Mouse (Mus musculus): ENCODE results near the gene Mobp. TPM values are rescaled to one million over a fixed set of nuclear protein-coding genes. Genes with fewer than 3 reads are reported as not detected.
A peak's percentile ranks its signal among the peaks of the same experiment; 100 is the strongest.
"Not testable (repeated sequence)": the region's sequence is repeated elsewhere in the genome, so short reads cannot be mapped to it uniquely, and the experiment has no call there.

The Mobp gene
- 0.36 TPM in 1 of 2 replicates, not detected in the other for polyA plus RNA-seq (2014; fragmentation: Nextera tagmentation; extraction: Ambion mirVana)

- Histone ChIP-seq H3K9ac (ENCODE audit: low read depth, low read length) (no peak within 1 kb of the TSS), H3K4me1 (replicated peaks; ENCODE audit: control insufficient read depth, insufficient read depth, low read length) (no peaks in the 10 kb centered on the region), H3K4me2 (replicated peaks; ENCODE audit: low read depth, low read length) (no peak within 1 kb of the TSS), H3K36me3 (ENCODE audit: control insufficient read depth, insufficient read depth, low read length) (no peaks in the 10 kb centered on the region), H3K4me3 (ENCODE audit: low read depth, low read length) (no peak within 1 kb of the TSS), H3K27ac (ENCODE audit: low read depth, low read length) (no peak within 1 kb of the TSS), H3K27me3 (ENCODE audit: control insufficient read depth, insufficient read depth, low read length) (no peaks in the 10 kb centered on the region), H3K9me3 (ENCODE audit: control insufficient read depth, low read length) (no peaks in the 10 kb centered on the region)
- ATAC-seq (ENCODE audit: low FRiP score) (no peak), DNase-seq (ENCODE audit: low spot score) (peak; percentile 11)
- WGBS: 38% methylated on average over 11 of the region's 11 CpGs
These were observed at the start of gene Mobp for GRCm38 (mm10) chr9:120149222-120149828. Mobp (plus strand) TSS chr9:120149707.

DNA sequence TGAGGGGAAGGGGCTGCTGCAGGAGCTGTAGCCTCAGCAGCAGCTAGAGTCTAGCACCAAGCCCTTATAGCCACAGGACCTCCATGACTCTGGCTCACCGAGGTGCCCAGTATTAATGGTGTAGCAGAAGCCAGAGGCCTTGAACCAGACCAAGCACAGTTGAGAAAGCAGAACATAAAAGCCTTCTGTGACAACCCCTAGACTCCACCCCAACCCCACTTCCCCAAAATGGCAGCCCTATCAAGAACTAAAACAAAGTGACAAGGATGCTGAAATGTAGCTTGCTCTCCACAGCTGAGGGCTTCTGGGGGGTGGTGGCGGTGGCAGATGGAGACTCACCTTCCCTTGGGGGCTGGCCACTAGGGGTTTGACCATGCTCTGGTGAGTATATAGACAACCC lies 48.3 kb upstream of the Mobp start:
- Histone ChIP-seq H3K9me3 (ENCODE audit: control insufficient read depth, low read length) (no peaks in the 10 kb centered on the region), H3K9ac (ENCODE audit: low read depth, low read length) (no peak overlapping the region), H3K4me3 (ENCODE audit: low read depth, low read length) (no peak overlapping the region), H3K27me3 (ENCODE audit: control insufficient read depth, insufficient read depth, low read length) (no peaks in the 10 kb centered on the region), H3K27ac (ENCODE audit: low read depth, low read length) (no peak overlapping the region), H3K4me1 (replicated peaks; ENCODE audit: control insufficient read depth, insufficient read depth, low read length) (no peaks in the 10 kb centered on the region), H3K36me3 (ENCODE audit: control insufficient read depth, insufficient read depth, low read length) (no peaks in the 10 kb centered on the region), H3K4me2 (replicated peaks; ENCODE audit: low read depth, low read length) (no peak overlapping the region)
- no peak for ATAC-seq (ENCODE audit: low FRiP score)
- 92% methylated on average over 2 of the region's 2 CpGs for WGBS
- no peak for DNase-seq (ENCODE audit: low spot score)

- not testable (repeated sequence) for H3K27ac ChIP-seq (ENCODE audit: low read depth, low read length); H3K9ac ChIP-seq (ENCODE audit: low read depth, low read length); H3K4me2 ChIP-seq (replicated peaks; ENCODE audit: low read depth, low read length); H3K9me3 ChIP-seq (ENCODE audit: control insufficient read depth, low read length); H3K36me3 ChIP-seq (ENCODE audit: control insufficient read depth, insufficient read depth, low read length); H3K4me1 ChIP-seq (replicated peaks; ENCODE audit: control insufficient read depth, insufficient read depth, low read length); DNase-seq (ENCODE audit: low spot score); H3K27me3 ChIP-seq (ENCODE audit: control insufficient read depth, insufficient read depth, low read length); H3K4me3 ChIP-seq (ENCODE audit: low read depth, low read length); ATAC-seq (ENCODE audit: low FRiP score)
- WGBS: 95% methylated on average over 12 of the region's 12 CpGs
These were observed 40.6 kb upstream of the Mobp start for GRCm38 (mm10) chr9:120108953-120109352.

DNA sequence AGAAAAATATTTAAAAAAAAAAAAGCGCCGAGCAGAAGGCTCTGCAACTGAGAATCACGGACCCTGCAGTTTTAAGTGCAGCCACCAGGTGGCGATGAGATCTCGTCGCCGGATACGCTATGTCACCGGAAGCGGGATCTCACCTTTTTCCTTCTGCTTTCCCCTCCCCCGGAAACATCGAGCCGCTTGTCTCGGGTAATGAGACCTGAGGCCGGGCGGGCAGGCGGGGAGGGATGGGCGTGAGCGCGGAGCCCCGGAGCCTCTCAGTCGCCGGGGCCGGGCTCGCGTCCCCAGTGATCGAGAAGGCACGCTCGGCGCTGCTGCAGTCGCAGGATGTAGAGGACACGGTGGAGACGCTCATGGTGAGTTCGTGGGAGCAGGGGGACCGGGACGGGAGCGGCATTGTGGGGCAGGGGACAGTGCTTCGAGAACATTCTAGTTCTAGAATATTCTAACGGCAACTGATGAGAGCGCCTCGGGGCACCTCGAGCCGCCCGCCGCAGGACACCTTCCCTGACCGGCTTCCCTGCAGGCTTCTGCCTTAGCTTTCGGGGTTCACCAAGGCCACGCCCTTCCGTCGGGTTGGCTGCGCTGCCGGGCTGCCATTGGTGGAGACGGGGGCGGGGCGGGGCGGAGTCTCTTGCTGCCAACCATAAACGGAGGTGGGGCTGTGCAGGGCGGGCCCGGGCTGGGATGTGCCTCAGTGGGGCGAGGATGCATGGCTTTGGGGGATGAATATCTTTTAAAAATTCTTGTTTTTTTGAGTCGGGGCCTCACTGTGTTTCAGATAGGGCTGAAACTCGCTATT lies 39.1 kb upstream of the Mobp start, which contains the start of gene Slc25a38:
Gene Slc25a38 (plus strand): TSS at position 164 of the 808 bp plus-strand sequence.
- H3K4me1 ChIP-seq (replicated peaks; ENCODE audit: control insufficient read depth, insufficient read depth, low read length): 0 out of 2 replicates have a peak, but pooled peaks cover 2% of the 10 kb centered on the region
- peak; percentile 94 for DNase-seq (ENCODE audit: low spot score)
- no peaks in the 10 kb centered on the region for H3K27me3 ChIP-seq (ENCODE audit: control insufficient read depth, insufficient read depth, low read length)
- H3K9ac ChIP-seq (ENCODE audit: low read depth, low read length): peak within 1 kb of the TSS; percentile 76
- ATAC-seq (ENCODE audit: low FRiP score): peak; percentile 98
- H3K4me3 ChIP-seq (ENCODE audit: low read depth, low read length): peak within 1 kb of the TSS; percentile 80
- peak within 1 kb of the TSS; percentile 87 for H3K27ac ChIP-seq (ENCODE audit: low read depth, low read length)
- under 1% methylated on average over 60 of the region's 62 CpGs for WGBS
- H3K9me3 ChIP-seq (ENCODE audit: control insufficient read depth, low read length): no peaks in the 10 kb centered on the region
- no peaks in the 10 kb centered on the region for H3K36me3 ChIP-seq (ENCODE audit: control insufficient read depth, insufficient read depth, low read length)
- peak within 1 kb of the TSS; percentile 59 for H3K4me2 ChIP-seq (replicated peaks; ENCODE audit: low read depth, low read length)

- H3K4me2 ChIP-seq (replicated peaks; ENCODE audit: low read depth, low read length): peak overlapping the region; percentile 59
- H3K4me3 ChIP-seq (ENCODE audit: low read depth, low read length): peak overlapping the region; percentile 80
- H3K27ac ChIP-seq (ENCODE audit: low read depth, low read length): no peak overlapping the region
- 0 out of 2 replicates have a peak, but pooled peaks cover 2% of the 10 kb centered on the region for H3K4me1 ChIP-seq (replicated peaks; ENCODE audit: control insufficient read depth, insufficient read depth, low read length)
- 83% methylated on average over 15 of the region's 15 CpGs for WGBS
- H3K9me3 ChIP-seq (ENCODE audit: control insufficient read depth, low read length): no peaks in the 10 kb centered on the region
- H3K9ac ChIP-seq (ENCODE audit: low read depth, low read length): no peak overlapping the region
- no peaks in the 10 kb centered on the region for H3K36me3 ChIP-seq (ENCODE audit: control insufficient read depth, insufficient read depth, low read length)
- DNase-seq (ENCODE audit: low spot score): no peak
- ATAC-seq (ENCODE audit: low FRiP score): no peak
- no peaks in the 10 kb centered on the region for H3K27me3 ChIP-seq (ENCODE audit: control insufficient read depth, insufficient read depth, low read length)
These were observed 38.2 kb upstream of the Mobp start for GRCm38 (mm10) chr9:120111156-120111945.

GRCm38 (mm10) chr9:120112472-120112871 lies 37.0 kb upstream of the Mobp start:
- H3K4me1 ChIP-seq (replicated peaks; ENCODE audit: control insufficient read depth, insufficient read depth, low read length): 0 out of 2 replicates have a peak, but pooled peaks cover 2% of the 10 kb centered on the region
- 92% methylated on average over 6 of the region's 6 CpGs for WGBS

DNA sequence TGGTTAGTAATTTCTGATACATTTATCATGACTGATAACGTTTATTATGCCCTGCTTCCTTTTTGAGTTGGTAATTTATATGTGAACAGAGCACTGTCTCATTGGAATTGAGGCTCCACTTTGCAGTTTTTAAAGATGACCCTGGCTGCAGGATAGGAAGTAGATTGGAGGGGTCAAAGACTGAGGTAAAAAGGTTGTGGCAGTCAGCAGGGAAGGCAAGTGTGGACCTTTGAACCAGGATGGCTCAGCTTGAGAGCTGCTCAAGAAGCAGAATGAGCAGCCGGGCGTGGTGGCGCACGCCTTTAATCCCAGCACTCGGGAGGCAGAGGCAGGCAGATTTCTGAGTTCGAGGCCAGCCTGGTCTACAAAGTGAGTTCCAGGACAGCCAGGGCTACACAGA lies 36.1 kb upstream of the Mobp start:
- Histone ChIP-seq H3K4me1 (replicated peaks; ENCODE audit: control insufficient read depth, insufficient read depth, low read length) (0 out of 2 replicates have a peak, but pooled peaks cover 2% of the 10 kb centered on the region), H3K36me3 (ENCODE audit: control insufficient read depth, insufficient read depth, low read length) (0 out of 2 replicates have a peak, but pooled peaks cover 6% of the 10 kb centered on the region), H3K27me3 (ENCODE audit: control insufficient read depth, insufficient read depth, low read length) (no peaks in the 10 kb centered on the region), H3K4me3 (ENCODE audit: low read depth, low read length) (no peak overlapping the region), H3K9ac (ENCODE audit: low read depth, low read length) (no peak overlapping the region), H3K27ac (ENCODE audit: low read depth, low read length) (no peak overlapping the region), H3K9me3 (ENCODE audit: control insufficient read depth, low read length) (no peaks in the 10 kb centered on the region), H3K4me2 (replicated peaks; ENCODE audit: low read depth, low read length) (no peak overlapping the region)
- DNase-seq (ENCODE audit: low spot score): no peak
- no peak for ATAC-seq (ENCODE audit: low FRiP score)
- 97% methylated on average over 7 of the region's 7 CpGs for WGBS

More at GRCm38 (mm10) chr9:120112472-120112871, 37.0 kb upstream of the Mobp start:
- Histone ChIP-seq H3K9ac (ENCODE audit: low read depth, low read length) (no peak overlapping the region), H3K27ac (ENCODE audit: low read depth, low read length) (no peak overlapping the region), H3K9me3 (ENCODE audit: control insufficient read depth, low read length) (no peaks in the 10 kb centered on the region), H3K4me2 (replicated peaks; ENCODE audit: low read depth, low read length) (no peak overlapping the region), H3K27me3 (ENCODE audit: control insufficient read depth, insufficient read depth, low read length) (no peaks in the 10 kb centered on the region), H3K36me3 (ENCODE audit: control insufficient read depth, insufficient read depth, low read length) (no peaks in the 10 kb centered on the region), H3K4me3 (ENCODE audit: low read depth, low read length) (no peak overlapping the region)
- ATAC-seq (ENCODE audit: low FRiP score) (no peak), DNase-seq (ENCODE audit: low spot score) (no peak)

GRCm38 (mm10) chr9:120114051-120114788 lies 35.3 kb upstream of the Mobp start:
- Histone ChIP-seq H3K27me3 (ENCODE audit: control insufficient read depth, insufficient read depth, low read length) (no peaks in the 10 kb centered on the region), H3K9ac (ENCODE audit: low read depth, low read length) (no peak overlapping the region), H3K4me1 (replicated peaks; ENCODE audit: control insufficient read depth, insufficient read depth, low read length) (0 out of 2 replicates have a peak, but pooled peaks cover 2% of the 10 kb centered on the region), H3K4me3 (ENCODE audit: low read depth, low read length) (no peak overlapping the region), H3K36me3 (ENCODE audit: control insufficient read depth, insufficient read depth, low read length) (0 out of 2 replicates have a peak, but pooled peaks cover 7% of the 10 kb centered on the region), H3K9me3 (ENCODE audit: control insufficient read depth, low read length) (no peaks in the 10 kb centered on the region), H3K27ac (ENCODE audit: low read depth, low read length) (no peak overlapping the region), H3K4me2 (replicated peaks; ENCODE audit: low read depth, low read length) (no peak overlapping the region)
- DNase-seq (ENCODE audit: low spot score): no peak
- ATAC-seq (ENCODE audit: low FRiP score): no peak
- WGBS: 94% methylated on average over 17 of the region's 17 CpGs

Measured in hindbrain, embryonic 11.5 days (tissue).